Mouse (Mus musculus) thymus, postnatal 14 days (tissue): ENCODE measurements around the gene Map3k9.

ENCODE experiments used
- DNase-seq: peaks from one replicate; pipeline ENCODE4 v3.0.0; 2021

Gene Map3k9

GRCm38 (mm10) chr12:81698011-81698410 is 83.0 kb downstream of the Map3k9 start:
- DNase-seq: no peak

GRCm38 (mm10) chr12:81691177-81691730 is 89.7 kb downstream of the Map3k9 start:
- DNase-seq: no peak

GRCm38 (mm10) chr12:81690751-81691150 is 90.2 kb downstream of the Map3k9 start:
- DNase-seq: no peak

- no peak for DNase-seq
These were observed 90.9 kb downstream of the Map3k9 start for GRCm38 (mm10) chr12:81690111-81690510.

- DNase-seq: no peak
These were observed 91.4 kb downstream of the Map3k9 start for GRCm38 (mm10) chr12:81689505-81690056.

- no peak for DNase-seq
These were observed 92.4 kb downstream of the Map3k9 start for GRCm38 (mm10) chr12:81688537-81688936.

GRCm38 (mm10) chr12:81687873-81688272 is 93.1 kb downstream of the Map3k9 start:
- DNase-seq: no peak

GRCm38 (mm10) chr12:81686406-81687117 is 94.4 kb downstream of the Map3k9 start:
- no peak for DNase-seq

GRCm38 (mm10) chr12:81685981-81686380 is 95.0 kb downstream of the Map3k9 start:
- no peak for DNase-seq

GRCm38 (mm10) chr12:81684096-81684495 is 96.9 kb downstream of the Map3k9 start:
- DNase-seq: no peak

- no peak for DNase-seq
These were observed 97.6 kb downstream of the Map3k9 start for GRCm38 (mm10) chr12:81683395-81683794.

GRCm38 (mm10) chr12:81679807-81680529 is 101.0 kb downstream of the Map3k9 start:
- DNase-seq: no peak

- DNase-seq: no peak
These were observed 105.4 kb downstream of the Map3k9 start for GRCm38 (mm10) chr12:81675557-81675956.
